Mouse (Mus musculus) MEL (cell line): ENCODE measurements around the gene Sept9. TPM values are rescaled to one million over a fixed set of nuclear protein-coding genes. Genes with fewer than 3 reads are reported as not detected.

Source experiments
- DNase-seq: peaks from one replicate; pipeline ENCODE4 v3.0.0; 2011; ENCODE audit warnings: low read depth, low spot score
- H3K27ac ChIP-seq: 2 replicates; pipeline ENCODE4 v1.5.1; 2012; ENCODE audit warnings: low read depth, mild to moderate bottlenecking, control low read depth, low read length, moderate library complexity; ENCODE audit not compliant: control insufficient read depth
- H3K27me3 ChIP-seq, 2 experiments: fragments of 150-350 bp in 1 of 2; sonication (generic) in 1 of 2; 2 replicates each; pipeline ENCODE4 v1.6.1; 2012; ENCODE audit warnings: low read length in 2 of 2, mild to moderate bottlenecking in 2 of 2, improper control_type of control experiment in 1 of 2, moderate library complexity in 1 of 2; ENCODE audit not compliant: insufficient read depth in 2 of 2, control insufficient read depth in 1 of 2
- H3K36me3 ChIP-seq, 2 experiments: 2 replicates each; pipeline ENCODE4 v1.6.1; 2012 to 2014; ENCODE audit warnings: low read length in 2 of 2, improper control_type of control experiment in 1 of 2, inconsistent platforms in 1 of 2, mild to moderate bottlenecking in 1 of 2; ENCODE audit not compliant: insufficient read depth in 2 of 2, control insufficient read depth in 1 of 2
- H3K4me1 ChIP-seq, 2 experiments: fragments of 150-350 bp in 1 of 2; sonication (generic) in 1 of 2; 2 replicates each; pipeline ENCODE4 v1.6.1; 2012; ENCODE audit warnings: low read length in 2 of 2, improper control_type of control experiment in 1 of 2, mild to moderate bottlenecking in 1 of 2; ENCODE audit not compliant: insufficient read depth in 2 of 2, control insufficient read depth in 1 of 2
- H3K4me3 ChIP-seq, 2 experiments: fragments of 150-350 bp in 1 of 2; sonication (generic) in 1 of 2; 2 replicates each; pipeline ENCODE4 v1.5.1; 2012; ENCODE audit warnings: low read depth in 2 of 2, low read length in 2 of 2, mild to moderate bottlenecking in 2 of 2, moderate library complexity in 2 of 2, control low read depth in 1 of 2, improper control_type of control experiment in 1 of 2; ENCODE audit not compliant: control insufficient read depth in 1 of 2, insufficient read depth in 1 of 2
- H3K79me2 ChIP-seq: 2 replicates; pipeline ENCODE4 v1.6.1; 2012; ENCODE audit warnings: mild to moderate bottlenecking, low read length, moderate library complexity; ENCODE audit not compliant: control insufficient read depth, poor library complexity, insufficient read depth
- H3K9ac ChIP-seq: 2 replicates; pipeline ENCODE4 v1.6.1; 2012; ENCODE audit warnings: low read depth, mild to moderate bottlenecking, control low read depth, low read length, moderate library complexity; ENCODE audit not compliant: control insufficient read depth, poor library complexity, severe bottlenecking
- H3K9me3 ChIP-seq: fragments of 150-350 bp; sonication (generic); replicated peaks from 2 replicates; pipeline ENCODE4 v1.6.1; 2012; ENCODE audit warnings: mild to moderate bottlenecking, low read length, improper control_type of control experiment, moderate library complexity; ENCODE audit not compliant: insufficient read depth
- BHLHE40 ChIP-seq: IDR thresholded peaks from 2 replicates; pipeline ENCODE4 v1.6.1; 2012; ENCODE audit warnings: low read depth, mild to moderate bottlenecking, inconsistent platforms, low read length, improper control_type of control experiment, borderline replicate concordance
- CHD2 ChIP-seq: IDR thresholded peaks from 2 replicates; pipeline ENCODE4 v1.6.1; 2011; ENCODE audit warnings: low read length, improper control_type of control experiment
- E2F4 ChIP-seq: IDR thresholded peaks from 2 replicates; pipeline ENCODE4 v1.6.1; 2011; ENCODE audit warnings: low read depth, low read length, improper control_type of control experiment, borderline replicate concordance
- ELF1 ChIP-seq: IDR thresholded peaks from 2 replicates; pipeline ENCODE4 v1.6.1; 2014; ENCODE audit warnings: low read depth, mild to moderate bottlenecking, inconsistent platforms, low read length, improper control_type of control experiment, moderate library complexity
- EP300 ChIP-seq, 2 experiments: IDR thresholded peaks; 2 replicates each; pipeline ENCODE4 v1.6.1; 2011; ENCODE audit warnings: improper control_type of control experiment in 2 of 2, low read length in 2 of 2, low read depth in 1 of 2, mild to moderate bottlenecking in 1 of 2
- ETS1 ChIP-seq: IDR thresholded peaks from 2 replicates; pipeline ENCODE4 v1.6.1; 2012; ENCODE audit warnings: low read depth, mild to moderate bottlenecking, inconsistent platforms, low read length, improper control_type of control experiment, moderate library complexity
- GATA1 ChIP-seq: IDR thresholded peaks from 2 replicates; pipeline ENCODE4 v1.6.1; 2011; ENCODE audit warnings: low read depth, low read length, improper control_type of control experiment
- HCFC1 ChIP-seq: IDR thresholded peaks from 2 replicates; pipeline ENCODE4 v1.6.1; 2012; ENCODE audit warnings: low read depth, mild to moderate bottlenecking, inconsistent platforms, low read length, improper control_type of control experiment, moderate library complexity
- JUND ChIP-seq: IDR thresholded peaks from 2 replicates; pipeline ENCODE4 v1.6.1; 2011; ENCODE audit warnings: low read depth, mild to moderate bottlenecking, improper control_type of control experiment, low read length
- KAT2A ChIP-seq: conservative IDR thresholded peaks from 2 replicates; pipeline ENCODE4 v1.6.1; 2012; ENCODE audit warnings: low read depth, low read length, improper control_type of control experiment, inconsistent platforms
- MAFK ChIP-seq: IDR thresholded peaks from 2 replicates; pipeline ENCODE4 v1.6.1; 2011; ENCODE audit warnings: low read depth, mild to moderate bottlenecking, low read length, improper control_type of control experiment, borderline replicate concordance
- MAX ChIP-seq: IDR thresholded peaks from 2 replicates; pipeline ENCODE4 v1.6.1; 2011; ENCODE audit warnings: low read length, improper control_type of control experiment
- MEF2A ChIP-seq: IDR thresholded peaks from 2 replicates; pipeline ENCODE4 v1.6.1; 2014; ENCODE audit warnings: low read depth, mild to moderate bottlenecking, inconsistent platforms, low read length, improper control_type of control experiment; ENCODE audit not compliant: poor library complexity, insufficient replicate concordance, severe bottlenecking; ENCODE audit errors: extremely low read depth
- MXI1 ChIP-seq: IDR thresholded peaks from 2 replicates; pipeline ENCODE4 v1.6.1; 2011; ENCODE audit warnings: mild to moderate bottlenecking, low read depth, low read length, improper control_type of control experiment
- MYB ChIP-seq: IDR thresholded peaks from 2 replicates; pipeline ENCODE4 v1.6.1; 2011; ENCODE audit warnings: mild to moderate bottlenecking, low read depth, low read length, improper control_type of control experiment
- MYC ChIP-seq: IDR thresholded peaks from 2 replicates; pipeline ENCODE4 v1.6.1; 2011; ENCODE audit warnings: low read depth, mild to moderate bottlenecking, low read length, improper control_type of control experiment, moderate library complexity
- NELFE ChIP-seq: IDR thresholded peaks from 2 replicates; pipeline ENCODE4 v1.6.1; 2011; ENCODE audit warnings: low read depth, low read length, improper control_type of control experiment
- NRF1 ChIP-seq: IDR thresholded peaks from 2 replicates; pipeline ENCODE4 v1.6.1; 2014; ENCODE audit warnings: low read depth, mild to moderate bottlenecking, inconsistent platforms, low read length, improper control_type of control experiment, moderate library complexity; ENCODE audit not compliant: poor library complexity, insufficient read depth, severe bottlenecking
- POLR2A ChIP-seq, 2 experiments: IDR thresholded peaks; 2 replicates each; pipeline ENCODE4 v1.6.1; 2011 to 2012; ENCODE audit warnings: low read length in 2 of 2, mild to moderate bottlenecking in 2 of 2, control low read depth in 1 of 2, improper control_type of control experiment in 1 of 2, low read depth in 1 of 2, moderate library complexity in 1 of 2; ENCODE audit not compliant: control insufficient read depth in 1 of 2, insufficient read depth in 1 of 2, poor library complexity in 1 of 2
- POLR2AphosphoS2 ChIP-seq: IDR thresholded peaks from 2 replicates; pipeline ENCODE4 v1.6.1; 2011; ENCODE audit warnings: low read length, improper control_type of control experiment
- POLR2AphosphoS5 ChIP-seq: IDR thresholded peaks from 2 replicates; pipeline ENCODE4 v1.6.1; 2012; ENCODE audit warnings: low read depth, borderline replicate concordance, mild to moderate bottlenecking, inconsistent platforms, low read length, moderate library complexity, mixed read lengths
- RAD21 ChIP-seq: IDR thresholded peaks from 2 replicates; pipeline ENCODE4 v1.6.1; 2011; ENCODE audit warnings: mild to moderate bottlenecking, low read depth, low read length, improper control_type of control experiment
- SIN3A ChIP-seq: IDR thresholded peaks from 2 replicates; pipeline ENCODE4 v1.6.1; 2012; ENCODE audit warnings: low read length, improper control_type of control experiment, inconsistent platforms
- SMC3 ChIP-seq: IDR thresholded peaks from 2 replicates; pipeline ENCODE4 v1.6.1; 2011; ENCODE audit warnings: low read depth, low read length, improper control_type of control experiment
- TAL1 ChIP-seq: IDR thresholded peaks from 2 replicates; pipeline ENCODE4 v1.6.1; 2012; ENCODE audit warnings: mild to moderate bottlenecking, inconsistent platforms, low read length, moderate library complexity, mixed read lengths
- TBP ChIP-seq: IDR thresholded peaks from 2 replicates; pipeline ENCODE4 v1.8.0; 2011; ENCODE audit warnings: low read depth, low read length, improper control_type of control experiment
- TCF12 ChIP-seq: IDR thresholded peaks from 2 replicates; pipeline ENCODE4 v1.6.1; 2014; ENCODE audit warnings: low read depth, mild to moderate bottlenecking, inconsistent platforms, low read length, improper control_type of control experiment, moderate library complexity
- UBTF ChIP-seq: IDR thresholded peaks from 2 replicates; pipeline ENCODE4 v1.6.1; 2012; ENCODE audit warnings: low read depth, mild to moderate bottlenecking, inconsistent platforms, low read length, improper control_type of control experiment, moderate library complexity, borderline replicate concordance; ENCODE audit not compliant: insufficient read depth
- USF1 ChIP-seq: IDR thresholded peaks from 2 replicates; pipeline ENCODE4 v1.6.1; 2014; ENCODE audit warnings: low read depth, mild to moderate bottlenecking, inconsistent platforms, low read length, improper control_type of control experiment, moderate library complexity
- USF2 ChIP-seq, 2 experiments: IDR thresholded peaks; 2 replicates each; pipeline ENCODE4 v1.6.1; 2011 to 2012; ENCODE audit warnings: improper control_type of control experiment in 2 of 2, low read length in 2 of 2, borderline replicate concordance in 1 of 2, inconsistent platforms in 1 of 2, low read depth in 1 of 2, mild to moderate bottlenecking in 1 of 2; ENCODE audit not compliant: insufficient read depth in 1 of 2
- ZC3H11A ChIP-seq: IDR thresholded peaks from 2 replicates; pipeline ENCODE4 v1.6.1; 2012; ENCODE audit warnings: low read depth, mild to moderate bottlenecking, inconsistent platforms, low read length, improper control_type of control experiment
- ZKSCAN1 ChIP-seq: IDR thresholded peaks from 2 replicates; pipeline ENCODE4 v1.6.1; 2012; ENCODE audit warnings: low read depth, mild to moderate bottlenecking, inconsistent platforms, low read length, improper control_type of control experiment, moderate library complexity
- ZMIZ1 ChIP-seq: IDR thresholded peaks from 2 replicates; pipeline ENCODE4 v1.6.1; 2012; ENCODE audit warnings: low read depth, mild to moderate bottlenecking, inconsistent platforms, low read length, improper control_type of control experiment, moderate library complexity
- ZNF384 ChIP-seq: IDR thresholded peaks from 2 replicates; pipeline ENCODE4 v1.6.1; 2012; ENCODE audit warnings: low read depth, mild to moderate bottlenecking, inconsistent platforms, low read length, improper control_type of control experiment
- polyA plus RNA-seq, 2 experiments: library from polyadenylated mRNA; stranded (reverse) in 1 of 2; unstranded in 1 of 2; fragments of >175 nt in 1 of 2; fragments of >200 nt in 1 of 2; gene quantifications; 2 replicates each; pipeline versions ENCODE4 v1.2.1 to v1.2.4; 2012; ENCODE audit warnings: low replicate concordance in 2 of 2, low read depth in 1 of 2; ENCODE audit not compliant: insufficient read length in 2 of 2, insufficient read depth in 1 of 2, missing spikeins in 1 of 2
- total RNA-seq: library from RNA; depleted of rRNA; stranded (reverse); fragments of 300-350 nt; gene quantifications from 2 replicates; pipeline ENCODE4 v1.2.3, GENCODE M21; 2012

The Sept9 gene
- total and polyA plus RNA-seq, 3 experiments = 49.7 to 196 (median 163) TPM

GRCm38 (mm10) chr11:117249985-117250928 is 50.8 kb downstream of the Sept9 start:
- peak overlapping the region; percentile 76 for H3K27ac ChIP-seq
- no peaks in the 10 kb centered on the region for H3K79me2 ChIP-seq
- peak; percentile 71 for DNase-seq
- peaks cover 17 to 57% of the 10 kb centered on the region in 2 experiments for H3K4me1 ChIP-seq
- no peaks in the 10 kb centered on the region for H3K27me3 ChIP-seq
- no peak overlapping the region for H3K4me3 ChIP-seq
- H3K9ac ChIP-seq = peak overlapping the region; percentile 41
- peaks cover 0 to 32% of the 10 kb centered on the region in 2 experiments; a peak in 2 of 4 replicates for H3K36me3 ChIP-seq
- no peaks in the 10 kb centered on the region for H3K9me3 ChIP-seq
- TF ChIP-seq UBTF = no peak
- TF ChIP-seq ZNF384 = no peak
- peak; percentile 92 for TF ChIP-seq GATA1
- no peak for TF ChIP-seq MEF2A
- no peak for TF ChIP-seq POLR2AphosphoS2
- peak; percentile 60; the same call in 1 of the 2 replicates for TF ChIP-seq BHLHE40
- TF ChIP-seq HCFC1 = 0 out of 2 replicates have a peak, but pooled peaks have one; percentile 41
- TF ChIP-seq TBP = peak; percentile 78; the same call in 1 of the 2 replicates
- peak; percentile 49 for TF ChIP-seq TAL1
- peak; percentile 61 to 75 for TF ChIP-seq EP300 (IDR thresholded peaks at IDR 0.05; ENCODE audit: low read depth in 1 of 2, low read length in 2 of 2)
- 0 out of 2 replicates have a peak, but pooled peaks have one; percentile 26 for TF ChIP-seq MAX
- TF ChIP-seq E2F4 = no peak
- TF ChIP-seq NELFE = no peak
- no peak for TF ChIP-seq CHD2
- TF ChIP-seq POLR2A (IDR thresholded peaks at IDR 0.05; ENCODE audit: control insufficient read depth in 1 of 2, insufficient read depth in 1 of 2, low read depth in 1 of 2, low read length in 2 of 2, poor library complexity in 1 of 2) = peak in 1 of 2 experiments; percentile 58; a peak in 2 of 4 replicates
- TF ChIP-seq MYC = peak; percentile 66; the same call in 1 of the 2 replicates
- peak; percentile 87 for TF ChIP-seq ZMIZ1
- TF ChIP-seq ETS1 = peak; percentile 67; the same call in 1 of the 2 replicates
- TF ChIP-seq JUND = 0 out of 2 replicates have a peak, but pooled peaks have one; percentile 22
- no peak for TF ChIP-seq USF2 (IDR thresholded peaks at IDR 0.05; ENCODE audit: borderline replicate concordance in 1 of 2, insufficient read depth in 1 of 2, low read depth in 1 of 2, low read length in 2 of 2)
- no peak for TF ChIP-seq SIN3A
- 0 out of 2 replicates have a peak, but pooled peaks have one; percentile 13 for TF ChIP-seq MYB
- no peak for TF ChIP-seq POLR2AphosphoS5
- TF ChIP-seq MAFK = no peak
- TF ChIP-seq USF1 = no peak
- no peak for TF ChIP-seq NRF1
- no peak for TF ChIP-seq ELF1
- TF ChIP-seq SMC3 = no peak
- TF ChIP-seq KAT2A = no peak
- TF ChIP-seq ZKSCAN1 = no peak
- TF ChIP-seq TCF12 = peak; percentile 74
- TF ChIP-seq RAD21 = no peak
- no peak; the same call in 1 of the 2 replicates for TF ChIP-seq ZC3H11A
- peak; percentile 70; the same call in 1 of the 2 replicates for TF ChIP-seq MXI1
